Mouse (Mus musculus): ENCODE data around the gene Lamc3.

DNA sequence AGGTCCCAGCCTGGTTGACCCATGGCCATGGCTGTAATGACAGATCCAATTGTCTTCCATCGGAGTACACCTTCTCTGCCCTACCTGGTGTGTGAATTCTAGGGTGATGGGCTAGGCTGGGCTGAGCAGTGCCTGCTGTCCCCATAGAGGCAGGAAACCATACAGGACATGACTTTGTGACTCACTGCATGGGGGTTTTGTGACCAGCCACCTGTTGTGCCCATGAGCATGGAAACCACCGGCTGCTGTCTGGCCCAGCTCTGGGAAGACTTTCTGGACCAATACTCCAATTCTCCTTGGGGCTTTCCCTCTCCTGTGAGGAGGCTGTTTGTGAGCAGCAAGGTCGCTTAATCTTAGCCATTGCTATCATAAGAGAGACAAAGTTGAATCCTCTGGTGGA, 65.6 kb downstream of the Lamc3 start:
- TF ChIP-seq CTCF (IDR thresholded peaks at IDR 0.05; ENCODE audit: low read depth, low read length) (no peak), TAL1 (conservative IDR thresholded peaks at IDR 0.05; ENCODE audit: low read depth, low read length) (no peak), POLR2AphosphoS5 (IDR thresholded peaks at IDR 0.05; ENCODE audit: insufficient replicate concordance, low read depth, low read length) (no peak)
